Mouse (Mus musculus): ENCODE data around the gene Gm49394.

DNA sequence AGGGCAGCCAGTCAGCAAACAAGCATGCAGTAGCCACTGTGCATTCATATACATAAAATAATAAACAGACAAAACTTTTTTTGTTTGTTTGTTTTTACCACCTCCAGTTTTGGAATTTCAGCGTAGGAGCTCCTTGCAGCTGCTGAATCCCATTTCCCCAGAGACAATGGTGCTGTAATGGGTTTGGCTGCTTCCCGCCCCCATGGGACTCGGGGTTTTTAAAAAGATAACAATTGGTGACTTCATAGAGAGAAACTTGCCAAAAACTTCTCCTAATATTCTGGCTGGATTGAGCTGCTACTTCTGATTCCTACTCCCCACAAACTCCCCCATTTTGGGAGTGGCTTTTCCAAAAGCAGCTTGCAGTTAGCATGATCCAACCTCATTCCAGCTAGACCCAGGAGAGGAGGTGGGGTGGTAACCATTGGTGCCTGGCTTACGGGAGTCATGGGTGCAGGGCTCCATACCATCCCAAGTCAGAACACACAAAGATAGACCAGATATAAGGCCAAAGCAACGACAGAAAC lies 29.7 kb upstream of the Gm49394 start:
- TF ChIP-seq CTCF (conservative IDR thresholded peaks at IDR 0.05 in 1 of 2, IDR thresholded peaks at IDR 0.05 in 1 of 2; ENCODE audit: low read depth in 2 of 2, low read length in 2 of 2) (no peak), ZMIZ1 (IDR thresholded peaks at IDR 0.05; ENCODE audit: low read depth, low read length) (no peak), EP300 (IDR thresholded peaks at IDR 0.05; ENCODE audit: low read length) (no peak), ZC3H11A (IDR thresholded peaks at IDR 0.05; ENCODE audit: low read depth, low read length) (no peak), TCF12 (IDR thresholded peaks at IDR 0.05; ENCODE audit: low read depth, low read length) (no peak), CHD2 (IDR thresholded peaks at IDR 0.05; ENCODE audit: low read length) (no peak), POLR2AphosphoS2 (IDR thresholded peaks at IDR 0.05; ENCODE audit: low read depth, low read length) (no peak), POLR2A (IDR thresholded peaks at IDR 0.05; ENCODE audit: low read depth, low read length) (no peak), GABPA (IDR thresholded peaks at IDR 0.05; ENCODE audit: insufficient replicate concordance, low read depth, low read length) (no peak)

Measured in CH12.LX (cell line).